Mouse (Mus musculus) liver, embryonic 12.5 days (tissue): ENCODE results near the gene Ccdc126. TPM values are rescaled to one million over a fixed set of nuclear protein-coding genes. Genes with fewer than 3 reads are reported as not detected.

ENCODE experiments used
- ATAC-seq: fragments of 200-750 bp; cut with Nextera tagmentation; 2 replicates; pipeline ENCODE4 v1.8.0; 2017; ENCODE audit warnings: moderate number of reproducible peaks, mild to moderate bottlenecking, moderate library complexity
- H3K27ac ChIP-seq: fragments of 300-500 bp; sonication (generic); 2 replicates; pipeline ENCODE4 v1.5.1; 2016; ENCODE audit warnings: mild to moderate bottlenecking
- H3K27me3 ChIP-seq: fragments of 300-500 bp; sonication (generic); replicated peaks from 2 replicates; pipeline ENCODE4 v1.6.1; 2016; ENCODE audit warnings: mild to moderate bottlenecking, moderate library complexity
- H3K36me3 ChIP-seq: fragments of 300-500 bp; sonication (generic); 2 replicates; pipeline ENCODE4 v1.6.1; 2016; ENCODE audit warnings: mild to moderate bottlenecking, moderate library complexity
- H3K4me1 ChIP-seq: fragments of 300-500 bp; sonication (generic); 2 replicates; pipeline ENCODE4 v1.6.1; 2016
- H3K4me2 ChIP-seq: fragments of 300-500 bp; sonication (generic); 2 replicates; pipeline ENCODE4 v1.6.1; 2016; ENCODE audit warnings: mild to moderate bottlenecking, moderate library complexity
- H3K4me3 ChIP-seq: fragments of 300-500 bp; sonication (generic); 2 replicates; pipeline ENCODE4 v1.5.1; 2016; ENCODE audit warnings: mild to moderate bottlenecking, moderate library complexity
- H3K9ac ChIP-seq: fragments of 300-500 bp; sonication (generic); 2 replicates; pipeline ENCODE4 v1.6.1; 2016; ENCODE audit warnings: mild to moderate bottlenecking, moderate library complexity
- H3K9me3 ChIP-seq: fragments of 300-500 bp; sonication (generic); replicated peaks from 2 replicates; pipeline ENCODE4 v1.6.1; 2016; ENCODE audit warnings: mild to moderate bottlenecking, moderate library complexity
- WGBS: fragments of 180-500 bp; shearing (Covaris S2); methylation state at CpG from one replicate; pipeline ENCODE4 v1.1.7; 2016; ENCODE audit not compliant: insufficient replicate concordance; 5-methylcytosine and 5-hydroxymethylcytosine counted together
- polyA plus RNA-seq: library from polyadenylated mRNA; unstranded; fragments of >200 nt; fragmentation: Nextera tagmentation; extraction: Ambion mirVana; gene quantifications from 2 replicates; pipeline ENCODE4 v1.2.1, GENCODE M21; 2016

The Ccdc126 gene
- polyA plus RNA-seq, 1 experiment from 2014 or later: 3.2 TPM

DNA sequence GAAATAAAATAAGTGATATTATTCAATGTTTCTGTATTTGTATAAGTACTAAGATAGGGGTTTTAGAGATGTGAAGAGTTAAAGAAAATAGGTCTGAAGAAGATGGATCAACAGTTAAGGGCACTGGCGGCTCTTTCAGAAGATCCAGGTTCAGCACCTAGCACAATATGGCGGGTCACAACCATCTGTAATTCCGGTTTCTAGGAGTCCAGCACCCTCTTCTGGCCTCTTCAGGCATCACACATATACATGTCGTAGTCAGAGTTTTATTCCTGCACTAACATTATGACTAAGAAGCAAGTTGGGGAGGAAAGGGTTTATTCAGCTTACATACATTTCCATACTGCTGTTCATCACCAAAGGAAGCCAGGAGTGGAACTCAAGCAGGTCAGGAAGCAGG is 36.1 kb downstream of the Ccdc126 start:
- H3K27me3 ChIP-seq: no peaks in the 10 kb centered on the region
- no peak overlapping the region for H3K27ac ChIP-seq
- H3K36me3 ChIP-seq: no peaks in the 10 kb centered on the region
- H3K4me1 ChIP-seq: no peaks in the 10 kb centered on the region
- no peak overlapping the region for H3K9ac ChIP-seq
- H3K4me3 ChIP-seq: no peak overlapping the region
- H3K4me2 ChIP-seq: no peak overlapping the region
- no peak for ATAC-seq
- H3K9me3 ChIP-seq: no peaks in the 10 kb centered on the region
- 64% methylated on average over 4 of the region's 4 CpGs for WGBS

DNA sequence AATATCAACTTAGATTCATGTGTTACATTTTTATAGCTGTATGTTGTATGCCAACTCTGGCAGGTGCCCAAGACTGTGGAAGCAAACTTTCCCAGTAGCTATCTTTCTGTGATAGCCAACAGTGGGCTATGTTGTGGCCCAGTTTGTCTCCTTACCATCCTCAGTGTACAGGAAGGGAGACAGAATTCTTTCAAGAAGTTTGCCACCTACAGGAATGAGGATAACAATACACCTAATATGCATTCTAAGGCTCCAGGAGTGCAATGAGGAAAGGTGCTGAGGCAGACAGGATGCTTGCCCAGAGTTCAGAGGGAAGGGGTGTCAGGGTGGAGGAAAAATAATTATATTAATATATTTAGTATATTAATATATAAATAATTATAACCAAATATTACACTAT is 41.3 kb downstream of the Ccdc126 start:
- no peak overlapping the region for H3K9ac ChIP-seq
- no peak overlapping the region for H3K4me3 ChIP-seq
- no peaks in the 10 kb centered on the region for H3K9me3 ChIP-seq
- H3K36me3 ChIP-seq: no peaks in the 10 kb centered on the region
- no peaks in the 10 kb centered on the region for H3K4me1 ChIP-seq
- no peak overlapping the region for H3K27ac ChIP-seq
- H3K4me2 ChIP-seq: no peak overlapping the region
- H3K27me3 ChIP-seq: no peaks in the 10 kb centered on the region
- ATAC-seq: no peak

DNA sequence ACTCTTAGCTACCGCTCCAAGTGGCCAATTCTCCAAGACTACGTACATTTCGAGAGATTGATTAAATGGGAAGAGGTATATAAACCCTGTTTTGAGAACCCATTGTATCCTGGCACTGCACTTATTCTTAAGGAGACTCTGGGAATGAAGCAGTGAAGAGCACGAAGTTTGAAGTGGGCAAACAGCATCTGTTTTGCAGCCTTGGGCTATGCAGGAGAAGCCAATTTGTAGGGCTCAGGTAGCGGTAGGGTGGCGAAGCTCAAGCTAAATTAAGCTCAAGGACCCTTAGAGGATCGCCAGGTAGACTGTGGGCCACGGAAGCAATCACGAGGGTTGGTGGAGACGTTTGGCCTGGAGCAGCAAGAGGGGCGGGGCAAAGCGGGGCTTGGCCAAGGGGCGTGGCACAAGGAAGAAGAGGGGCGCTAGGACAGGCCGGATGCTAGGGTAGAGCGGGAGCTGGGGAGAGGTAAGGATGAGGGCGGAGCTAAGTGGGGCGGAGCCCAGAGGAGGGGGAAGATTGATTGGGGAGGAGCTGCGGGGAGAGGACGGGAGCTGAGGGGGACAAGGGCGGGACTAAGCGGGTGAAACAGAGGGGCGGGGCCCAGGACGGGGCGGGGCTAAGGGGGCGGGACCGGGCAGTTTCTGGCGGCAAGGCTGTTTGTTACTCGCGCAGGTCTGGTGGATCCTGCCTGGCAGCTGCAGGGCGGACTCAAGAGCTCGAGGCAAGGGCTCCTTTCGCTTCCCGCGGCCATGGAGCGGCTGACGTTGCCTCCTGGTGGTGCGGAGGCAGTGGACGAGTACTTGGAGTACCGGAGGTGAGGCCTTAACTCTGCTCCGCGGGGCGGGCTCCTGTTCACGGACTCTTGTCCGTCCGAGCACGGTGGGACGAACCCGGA is 48.3 kb downstream of the Ccdc126 start, which contains the start of gene Fam221a:
TSS of gene Fam221a (plus strand) at position 581 of the 896 bp plus-strand sequence.
- H3K27ac ChIP-seq: peak within 1 kb of the TSS; percentile 72
- H3K9me3 ChIP-seq: no peaks in the 10 kb centered on the region
- H3K4me3 ChIP-seq: peak within 1 kb of the TSS; percentile 58
- peak within 1 kb of the TSS; percentile 87 for H3K4me2 ChIP-seq
- H3K4me1 ChIP-seq: peaks cover 21% of the 10 kb centered on the region
- peak; percentile 98 for ATAC-seq
- peak within 1 kb of the TSS; percentile 72 for H3K9ac ChIP-seq
- H3K27me3 ChIP-seq: no peaks in the 10 kb centered on the region
- WGBS: 5% methylated on average over 49 of the region's 49 CpGs
- no peaks in the 10 kb centered on the region for H3K36me3 ChIP-seq

DNA sequence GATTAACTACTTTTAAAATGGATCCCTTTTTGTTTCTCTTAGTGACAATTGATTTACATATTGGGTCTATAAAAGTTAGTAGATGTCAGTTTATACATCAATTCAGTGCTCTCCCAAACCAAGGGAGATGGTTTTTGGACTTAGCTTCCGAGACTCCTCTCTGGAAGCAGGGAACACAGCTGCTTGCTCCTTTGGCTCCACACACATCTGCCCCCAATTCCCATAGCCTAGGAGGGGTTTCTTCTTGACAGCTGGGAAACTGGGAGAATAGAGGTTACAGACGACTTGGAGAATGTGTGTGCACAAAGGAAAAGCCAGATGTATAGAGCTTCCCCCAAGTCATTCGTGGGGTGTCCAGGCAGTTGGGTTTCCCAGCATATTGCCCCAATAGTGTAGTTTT is 49.1 kb downstream of the Ccdc126 start:
- ATAC-seq: no peak

DNA sequence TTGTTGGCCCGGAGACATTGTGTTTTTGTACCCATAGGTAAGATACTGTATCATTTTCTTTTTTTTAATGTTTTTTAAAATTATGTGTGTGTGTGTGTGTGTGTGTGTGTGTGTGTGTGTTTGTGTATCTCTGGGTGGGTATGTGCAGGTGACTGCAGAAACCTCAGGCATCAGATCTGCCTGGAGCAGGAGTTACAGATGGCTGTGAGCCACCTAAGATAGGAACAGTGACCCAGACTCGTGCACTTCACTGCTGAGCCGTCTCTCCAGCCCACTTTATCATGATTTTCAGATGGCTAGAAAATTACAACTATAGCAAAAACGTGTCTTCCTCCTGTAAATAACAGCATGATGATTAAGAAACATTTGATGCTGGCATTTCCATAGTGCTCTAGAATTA is 53.6 kb downstream of the Ccdc126 start:
- H3K27ac ChIP-seq: no peak overlapping the region
- H3K9ac ChIP-seq: no peak overlapping the region
- H3K27me3 ChIP-seq: no peaks in the 10 kb centered on the region
- no peak overlapping the region for H3K4me3 ChIP-seq
- WGBS: 48% methylated on average over 4 of the region's 4 CpGs
- H3K4me2 ChIP-seq: no peak overlapping the region
- H3K9me3 ChIP-seq: no peaks in the 10 kb centered on the region
- peak; percentile 69 for ATAC-seq
- H3K4me1 ChIP-seq: peaks cover 20% of the 10 kb centered on the region
- no peaks in the 10 kb centered on the region for H3K36me3 ChIP-seq

More for the DNA sequence above, 49.1 kb downstream of the Ccdc126 start:
- peak overlapping the region; percentile 58 for H3K4me3 ChIP-seq
- 55% methylated on average over 3 of the region's 3 CpGs for WGBS
- H3K9ac ChIP-seq: peak overlapping the region; percentile 72
- no peaks in the 10 kb centered on the region for H3K9me3 ChIP-seq
- peak overlapping the region; percentile 87 for H3K4me2 ChIP-seq
- peaks cover 27% of the 10 kb centered on the region for H3K4me1 ChIP-seq
- H3K27ac ChIP-seq: no peak overlapping the region
- H3K27me3 ChIP-seq: no peaks in the 10 kb centered on the region
- no peaks in the 10 kb centered on the region for H3K36me3 ChIP-seq

DNA sequence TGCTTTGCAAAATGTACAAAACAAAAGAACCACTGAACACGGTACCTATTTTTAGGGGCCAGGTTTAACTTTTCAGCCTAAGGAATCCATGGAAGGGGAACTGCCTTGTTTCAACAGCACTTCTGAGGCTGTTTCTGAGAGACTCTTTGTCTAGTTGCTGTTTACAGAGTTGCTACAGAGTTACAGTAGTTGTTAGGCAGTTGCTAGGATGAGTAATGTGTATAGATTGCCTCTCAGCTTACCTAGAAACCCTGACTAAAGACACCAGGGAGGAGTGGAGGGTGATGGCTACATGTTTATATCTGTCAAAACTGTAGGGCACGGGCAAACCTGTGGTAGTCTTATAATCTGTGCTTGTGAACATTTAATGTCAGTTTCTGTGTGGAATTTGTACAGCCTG is 54.9 kb downstream of the Ccdc126 start:
- H3K27ac ChIP-seq: no peak overlapping the region
- no peak overlapping the region for H3K4me3 ChIP-seq
- H3K4me2 ChIP-seq: no peak overlapping the region
- H3K9me3 ChIP-seq: no peaks in the 10 kb centered on the region
- H3K9ac ChIP-seq: no peak overlapping the region
- ATAC-seq: no peak
- no peaks in the 10 kb centered on the region for H3K36me3 ChIP-seq
- peaks cover 17% of the 10 kb centered on the region for H3K4me1 ChIP-seq
- WGBS: 68% methylated on average over 2 of the region's 2 CpGs
- H3K27me3 ChIP-seq: no peaks in the 10 kb centered on the region

DNA sequence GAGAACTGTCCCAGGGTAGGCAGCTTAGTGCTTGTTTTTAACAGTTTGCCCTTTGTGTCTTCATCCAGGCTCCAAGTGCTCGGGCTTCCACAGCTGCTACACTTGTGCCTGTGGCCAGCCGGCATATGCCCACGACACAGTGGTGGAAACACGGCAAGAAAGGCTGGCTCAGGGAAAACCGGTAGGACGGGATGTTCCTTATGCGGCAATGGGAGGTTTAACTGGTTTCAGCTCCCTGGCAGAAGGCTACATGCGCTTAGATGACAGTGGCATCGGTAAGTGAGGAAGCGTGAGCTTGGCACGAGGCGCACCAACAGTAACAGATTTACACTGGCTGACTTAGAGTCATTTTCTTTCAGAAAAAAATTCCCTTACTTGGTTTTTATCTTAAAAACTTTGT is 59.3 kb downstream of the Ccdc126 start:
- no peak overlapping the region for H3K4me3 ChIP-seq
- no peak for ATAC-seq
- no peaks in the 10 kb centered on the region for H3K9me3 ChIP-seq
- no peak overlapping the region for H3K27ac ChIP-seq
- H3K36me3 ChIP-seq: peaks cover 3% of the 10 kb centered on the region; the same call in 1 of the 2 replicates
- peaks cover 9% of the 10 kb centered on the region for H3K4me1 ChIP-seq
- H3K9ac ChIP-seq: no peak overlapping the region
- H3K4me2 ChIP-seq: no peak overlapping the region
- no peaks in the 10 kb centered on the region for H3K27me3 ChIP-seq
- 67% methylated on average over 12 of the region's 12 CpGs for WGBS

Other genes starting within 250 kb of the Ccdc126 start
- 47.9 and 52.9 TPM in 2 replicates for gene Malsu1, start 245.5 kb upstream of the Ccdc126 start, polyA plus RNA-seq
- 32.0 and 33.7 TPM in 2 replicates for gene Igf2bp3, start 104.3 kb upstream of the Ccdc126 start, polyA plus RNA-seq
- gene Tra2a, start 55.2 kb upstream of the Ccdc126 start, polyA plus RNA-seq: 57.7 and 63.0 TPM in 2 replicates
- gene Fam221a, start 48.5 kb downstream of the Ccdc126 start, polyA plus RNA-seq: 3.3 TPM in 2 replicates
- gene Stk31, start 76.3 kb downstream of the Ccdc126 start, polyA plus RNA-seq: not detected in 2 replicates